Mouse (Mus musculus) heart, embryonic 12.5 days (tissue): ENCODE results near the gene Deup1. TPM values are rescaled to one million over a fixed set of nuclear protein-coding genes. Genes with fewer than 3 reads are reported as not detected.

Source experiments
- ATAC-seq: fragments of 200-750 bp; cut with Nextera tagmentation; 2 replicates; pipeline ENCODE4 v1.8.0; 2017; ENCODE audit warnings: moderate TSS enrichment, moderate library complexity; ENCODE audit not compliant: insufficient number of reproducible peaks, low FRiP score
- H3K27ac ChIP-seq: fragments of 300-500 bp; sonication (generic); 2 replicates; pipeline ENCODE4 v1.5.1; 2016; ENCODE audit warnings: mild to moderate bottlenecking, moderate library complexity; ENCODE audit not compliant: poor library complexity, severe bottlenecking
- H3K27me3 ChIP-seq: fragments of 300-500 bp; sonication (generic); replicated peaks from 2 replicates; pipeline ENCODE4 v1.6.1; 2016; ENCODE audit warnings: mild to moderate bottlenecking, moderate library complexity
- H3K36me3 ChIP-seq: fragments of 300-500 bp; sonication (generic); 2 replicates; pipeline ENCODE4 v1.6.1; 2016; ENCODE audit warnings: mild to moderate bottlenecking, moderate library complexity
- H3K4me1 ChIP-seq: fragments of 300-500 bp; sonication (generic); replicated peaks from 2 replicates; pipeline ENCODE4 v1.6.1; 2016; ENCODE audit warnings: mild to moderate bottlenecking
- H3K4me2 ChIP-seq: fragments of 300-500 bp; sonication (generic); 2 replicates; pipeline ENCODE4 v1.6.1; 2016; ENCODE audit warnings: mild to moderate bottlenecking, moderate library complexity
- H3K4me3 ChIP-seq: fragments of 300-500 bp; sonication (generic); 2 replicates; pipeline ENCODE4 v1.5.1; 2016; ENCODE audit warnings: mild to moderate bottlenecking
- H3K9ac ChIP-seq: fragments of 300-500 bp; sonication (generic); 2 replicates; pipeline ENCODE4 v1.6.1; 2016; ENCODE audit warnings: mild to moderate bottlenecking, moderate library complexity
- H3K9me3 ChIP-seq: fragments of 300-500 bp; sonication (generic); replicated peaks from 2 replicates; pipeline ENCODE4 v1.6.1; 2016; ENCODE audit warnings: mild to moderate bottlenecking, moderate library complexity
- WGBS: fragments of 180-500 bp; shearing (Covaris S2); methylation state at CpG from one replicate; pipeline ENCODE4 v1.1.7; 2016; 5-methylcytosine and 5-hydroxymethylcytosine counted together
- polyA plus RNA-seq: library from polyadenylated mRNA; unstranded; fragments of >200 nt; fragmentation: Nextera tagmentation; extraction: Ambion mirVana; gene quantifications from 2 replicates; pipeline ENCODE4 v1.2.1, GENCODE M21; 2016

The Deup1 gene
- polyA plus RNA-seq, 1 experiment from 2014 or later: 0.09 TPM

GRCm38 (mm10) chr9:15531204-15531603 is 96.5 kb downstream of the Deup1 start:
- peaks cover 71% of the 10 kb centered on the region for H3K4me1 ChIP-seq
- no peak overlapping the region for H3K9ac ChIP-seq
- no peak overlapping the region for H3K27ac ChIP-seq
- H3K9me3 ChIP-seq: no peaks in the 10 kb centered on the region
- ATAC-seq: no peak
- no peaks in the 10 kb centered on the region for H3K36me3 ChIP-seq
- no peaks in the 10 kb centered on the region for H3K27me3 ChIP-seq
- no peak overlapping the region for H3K4me3 ChIP-seq
- no peak overlapping the region for H3K4me2 ChIP-seq
- whole genome bisulfite sequencing: 86% methylated on average over 5 of the region's 5 CpGs

GRCm38 (mm10) chr9:15529965-15530320 is 97.8 kb downstream of the Deup1 start:
- peaks cover 72% of the 10 kb centered on the region for H3K4me1 ChIP-seq
- H3K27ac ChIP-seq: no peak overlapping the region
- no peak overlapping the region; the same call in 1 of the 2 replicates for H3K9ac ChIP-seq
- no peak overlapping the region for H3K4me3 ChIP-seq
- 82% methylated on average over 2 of the region's 2 CpGs for WGBS
- no peaks in the 10 kb centered on the region for H3K36me3 ChIP-seq
- no peak overlapping the region for H3K4me2 ChIP-seq
- no peaks in the 10 kb centered on the region for H3K27me3 ChIP-seq
- no peak for ATAC-seq
- H3K9me3 ChIP-seq: no peaks in the 10 kb centered on the region

- H3K36me3 ChIP-seq: no peaks in the 10 kb centered on the region
- no peak overlapping the region; the same call in 1 of the 2 replicates for H3K27ac ChIP-seq
- WGBS: 50% methylated on average over 8 of the region's 8 CpGs
- H3K27me3 ChIP-seq: no peaks in the 10 kb centered on the region
- H3K9me3 ChIP-seq: no peaks in the 10 kb centered on the region
- H3K4me1 ChIP-seq: peaks cover 68% of the 10 kb centered on the region
- no peak for ATAC-seq
- H3K9ac ChIP-seq: no peak overlapping the region
- no peak overlapping the region for H3K4me2 ChIP-seq
- H3K4me3 ChIP-seq: no peak overlapping the region
These were observed 98.3 kb downstream of the Deup1 start for GRCm38 (mm10) chr9:15529275-15529964.

- ATAC-seq: no peak
These were observed 99.4 kb downstream of the Deup1 start for GRCm38 (mm10) chr9:15528368-15528767.

GRCm38 (mm10) chr9:15527846-15528245 is 99.9 kb downstream of the Deup1 start:
- H3K4me3 ChIP-seq: no peak overlapping the region
- peaks cover 68% of the 10 kb centered on the region for H3K4me1 ChIP-seq
- H3K9ac ChIP-seq: no peak overlapping the region
- H3K9me3 ChIP-seq: no peaks in the 10 kb centered on the region
- H3K27me3 ChIP-seq: no peaks in the 10 kb centered on the region
- WGBS: 70% methylated on average over 6 of the region's 6 CpGs
- no peak overlapping the region for H3K27ac ChIP-seq
- H3K4me2 ChIP-seq: no peak overlapping the region
- no peak for ATAC-seq
- H3K36me3 ChIP-seq: no peaks in the 10 kb centered on the region

More at GRCm38 (mm10) chr9:15528368-15528767, 99.4 kb downstream of the Deup1 start:
- H3K4me3 ChIP-seq: no peak overlapping the region
- no peak overlapping the region for H3K9ac ChIP-seq
- H3K9me3 ChIP-seq: no peaks in the 10 kb centered on the region
- no peak overlapping the region for H3K4me2 ChIP-seq
- H3K4me1 ChIP-seq: peaks cover 64% of the 10 kb centered on the region
- H3K27me3 ChIP-seq: no peaks in the 10 kb centered on the region
- H3K27ac ChIP-seq: peak overlapping the region; percentile 41; the same call in 1 of the 2 replicates
- WGBS: 39% methylated on average over 7 of the region's 7 CpGs
- H3K36me3 ChIP-seq: no peaks in the 10 kb centered on the region

GRCm38 (mm10) chr9:15526539-15526938 is 101.2 kb downstream of the Deup1 start:
- no peak overlapping the region for H3K27ac ChIP-seq

GRCm38 (mm10) chr9:15525246-15525645 is 102.5 kb downstream of the Deup1 start:
- WGBS: 27% methylated on average over 8 of the region's 8 CpGs
- Histone ChIP-seq H3K27ac (peak overlapping the region; percentile 34; the same call in 1 of the 2 replicates), H3K4me1 (peaks cover 78% of the 10 kb centered on the region), H3K27me3 (no peaks in the 10 kb centered on the region), H3K4me2 (peak overlapping the region; percentile 40), H3K9me3 (no peaks in the 10 kb centered on the region), H3K36me3 (no peaks in the 10 kb centered on the region), H3K9ac (no peak overlapping the region), H3K4me3 (no peak overlapping the region)
- ATAC-seq: no peak

More at GRCm38 (mm10) chr9:15526539-15526938, 101.2 kb downstream of the Deup1 start:
- no peaks in the 10 kb centered on the region for H3K36me3 ChIP-seq
- H3K9ac ChIP-seq: no peak overlapping the region
- 51% methylated on average over 7 of the region's 7 CpGs for WGBS
- H3K27me3 ChIP-seq: no peaks in the 10 kb centered on the region
- no peak overlapping the region for H3K4me3 ChIP-seq
- no peaks in the 10 kb centered on the region for H3K9me3 ChIP-seq
- no peak overlapping the region for H3K4me2 ChIP-seq
- H3K4me1 ChIP-seq: peaks cover 78% of the 10 kb centered on the region
- no peak for ATAC-seq

- Histone ChIP-seq H3K9me3 (no peaks in the 10 kb centered on the region), H3K27ac (0 out of 2 replicates have a peak overlapping the region, but pooled peaks have one; percentile 6), H3K27me3 (no peaks in the 10 kb centered on the region), H3K36me3 (no peaks in the 10 kb centered on the region), H3K9ac (no peak overlapping the region), H3K4me3 (no peak overlapping the region), H3K4me2 (no peak overlapping the region), H3K4me1 (peaks cover 62% of the 10 kb centered on the region)
- WGBS: 85% methylated on average over 6 of the region's 6 CpGs
- ATAC-seq: no peak
These were observed 104.1 kb downstream of the Deup1 start for GRCm38 (mm10) chr9:15523646-15524045.

- Histone ChIP-seq H3K9me3 (no peaks in the 10 kb centered on the region), H3K4me1 (peaks cover 62% of the 10 kb centered on the region), H3K4me3 (no peak overlapping the region), H3K27ac (0 out of 2 replicates have a peak overlapping the region, but pooled peaks have one; percentile 6), H3K9ac (no peak overlapping the region), H3K27me3 (no peaks in the 10 kb centered on the region), H3K4me2 (no peak overlapping the region), H3K36me3 (no peaks in the 10 kb centered on the region)
- 47% methylated on average over 5 of the region's 5 CpGs for WGBS
- ATAC-seq: no peak
These were observed 104.8 kb downstream of the Deup1 start for GRCm38 (mm10) chr9:15522887-15523286.

GRCm38 (mm10) chr9:15522348-15522747 is 105.4 kb downstream of the Deup1 start:
- ATAC-seq: no peak
- Histone ChIP-seq H3K4me2 (no peak overlapping the region), H3K4me3 (no peak overlapping the region), H3K36me3 (no peaks in the 10 kb centered on the region), H3K9me3 (no peaks in the 10 kb centered on the region), H3K27me3 (no peaks in the 10 kb centered on the region), H3K27ac (0 out of 2 replicates have a peak overlapping the region, but pooled peaks have one; percentile 17), H3K9ac (no peak overlapping the region), H3K4me1 (peaks cover 59% of the 10 kb centered on the region)
- 79% methylated on average over 10 of the region's 10 CpGs for WGBS

- H3K4me2 ChIP-seq: no peak overlapping the region
- no peak overlapping the region for H3K9ac ChIP-seq
- H3K4me3 ChIP-seq: no peak overlapping the region
- no peaks in the 10 kb centered on the region for H3K9me3 ChIP-seq
- no peak overlapping the region for H3K27ac ChIP-seq
- peak; percentile 14; the same call in 1 of the 2 replicates for ATAC-seq
- H3K4me1 ChIP-seq: peaks cover 65% of the 10 kb centered on the region
- H3K27me3 ChIP-seq: no peaks in the 10 kb centered on the region
- H3K36me3 ChIP-seq: no peaks in the 10 kb centered on the region
- 65% methylated on average over 4 of the region's 4 CpGs for WGBS
These were observed 109.8 kb downstream of the Deup1 start for GRCm38 (mm10) chr9:15517979-15518378.
